9 mouse cellular contexts compared by ENCODE assay signal in genomic region chr5:96221812-96222585, GRCm38 (mm10). TPM values are rescaled to one million over a fixed set of nuclear protein-coding genes. Genes with fewer than 3 reads are reported as not detected.
DNase-seq lines count a peak whose midpoint lies in the region; ATAC-seq and TF ChIP-seq lines count a peak whose summit lies in the region.
"Had no signal": no experiment of that assay in that cellular context is flagged by ENCODE, and none has a peak within 500 bp of the region (broad histone marks: within the 10 kb centered on the region; RNA-seq: fewer than 3 reads in every experiment).

No protein-coding gene starts in this region.

- WGBS in hindbrain, embryonic 13.5 days: 59% methylated on average over 5 of the region's 5 CpGs
- 61% methylated on average over 5 of the region's 5 CpGs for WGBS in hindbrain, embryonic 11.5 days
- WGBS in bone marrow, adult 2 months: 21% methylated on average over 5 of the region's 5 CpGs
- WGBS in liver, embryonic 11.5 days: 39% methylated on average over 5 of the region's 5 CpGs
- WGBS in small intestine, adult 2 months: 15% methylated on average over 5 of the region's 5 CpGs
- 75% methylated on average over 5 of the region's 5 CpGs for WGBS in midbrain, embryonic 15.5 days

- no peak overlapping the region for H3K4me2 ChIP-seq in hindbrain, embryonic 13.5 days
- H3K4me2 ChIP-seq in hindbrain, embryonic 11.5 days (replicated peaks; ENCODE audit: low read depth, low read length): no peak overlapping the region
- peak overlapping the region; percentile 21; the same call in 1 of the 2 replicates for H3K4me2 ChIP-seq in liver, embryonic 11.5 days
- H3K4me2 ChIP-seq in midbrain, embryonic 15.5 days: no peak overlapping the region
- H3K4me2 ChIP-seq: limb, embryonic 15.5 days had no signal

- TF ChIP-seq POLR2A in bone marrow, adult 2 months (IDR thresholded peaks at IDR 0.05; ENCODE audit: borderline replicate concordance, control insufficient read depth, low read depth, low read length): no peak
- no peak for TF ChIP-seq POLR2A in small intestine, adult 2 months (IDR thresholded peaks at IDR 0.05; ENCODE audit: low read depth, low read length)

- H3K4me3 ChIP-seq in hindbrain, embryonic 13.5 days: no peak overlapping the region
- H3K4me3 ChIP-seq in hindbrain, embryonic 11.5 days (ENCODE audit: low read depth, low read length): no peak overlapping the region
- H3K4me3 ChIP-seq in bone marrow, adult 2 months (replicated peaks; ENCODE audit: control insufficient read depth, low read depth, low read length): no peak overlapping the region
- no peak overlapping the region for H3K4me3 ChIP-seq in liver, embryonic 11.5 days (ENCODE audit: low read depth, low read length)
- H3K4me3 ChIP-seq in small intestine, adult 2 months (ENCODE audit: low read depth, low read length): no peak overlapping the region
- H3K4me3 ChIP-seq in midbrain, embryonic 15.5 days: no peak overlapping the region
- H3K4me3 ChIP-seq: limb, embryonic 15.5 days had no signal

- H3K9ac ChIP-seq in hindbrain, embryonic 13.5 days: no peak overlapping the region
- no peak overlapping the region for H3K9ac ChIP-seq in hindbrain, embryonic 11.5 days (ENCODE audit: low read depth, low read length)
- H3K9ac ChIP-seq in liver, embryonic 11.5 days (ENCODE audit: low read depth, low read length): no peak overlapping the region
- no peak overlapping the region for H3K9ac ChIP-seq in midbrain, embryonic 15.5 days
- H3K9ac ChIP-seq: limb, embryonic 15.5 days had no signal

- H3K27me3 ChIP-seq in hindbrain, embryonic 13.5 days: no peaks in the 10 kb centered on the region
- H3K27me3 ChIP-seq in hindbrain, embryonic 11.5 days (ENCODE audit: control insufficient read depth, insufficient read depth, low read length): no peaks in the 10 kb centered on the region
- H3K27me3 ChIP-seq in liver, embryonic 11.5 days (replicated peaks; ENCODE audit: control insufficient read depth, insufficient read depth, low read length): no peaks in the 10 kb centered on the region
- H3K27me3 ChIP-seq in small intestine, adult 2 months (ENCODE audit: control insufficient read depth, insufficient read depth, low read length): no peaks in the 10 kb centered on the region
- no peaks in the 10 kb centered on the region for H3K27me3 ChIP-seq in midbrain, embryonic 15.5 days (replicated peaks)
- H3K27me3 ChIP-seq: limb, embryonic 15.5 days had no signal

- no peaks in the 10 kb centered on the region for H3K9me3 ChIP-seq in hindbrain, embryonic 13.5 days
- no peaks in the 10 kb centered on the region for H3K9me3 ChIP-seq in hindbrain, embryonic 11.5 days (ENCODE audit: control insufficient read depth, low read length)
- no peaks in the 10 kb centered on the region for H3K9me3 ChIP-seq in liver, embryonic 11.5 days (ENCODE audit: control insufficient read depth, low read length)
- no peaks in the 10 kb centered on the region for H3K9me3 ChIP-seq in midbrain, embryonic 15.5 days
- H3K9me3 ChIP-seq: limb, embryonic 15.5 days had no signal

- no peak for TF ChIP-seq CTCF in bone marrow, adult 2 months (IDR thresholded peaks at IDR 0.05; ENCODE audit: control insufficient read depth, insufficient read depth, low read length)
- TF ChIP-seq CTCF in small intestine, adult 2 months (IDR thresholded peaks at IDR 0.05; ENCODE audit: extremely low read depth, insufficient read length, insufficient replicate concordance, low read depth, low read length): no peak

- peak overlapping the region; percentile 18; the same call in 1 of the 2 replicates for H3K27ac ChIP-seq in hindbrain, embryonic 13.5 days
- H3K27ac ChIP-seq in hindbrain, embryonic 11.5 days (ENCODE audit: low read depth, low read length): no peak overlapping the region
- peak overlapping the region; percentile 28; the same call in 1 of the 2 replicates for H3K27ac ChIP-seq in bone marrow, adult 2 months (ENCODE audit: control insufficient read depth, insufficient read depth, low read depth, low read length, poor library complexity)
- no peak overlapping the region; the same call in 1 of the 2 replicates for H3K27ac ChIP-seq in liver, embryonic 11.5 days (ENCODE audit: low read depth, low read length)
- peak overlapping the region; percentile 47 for H3K27ac ChIP-seq in small intestine, adult 2 months (ENCODE audit: insufficient read depth, low read depth, low read length)
- no peak overlapping the region for H3K27ac ChIP-seq in midbrain, embryonic 15.5 days
- H3K27ac ChIP-seq: limb, embryonic 15.5 days had no signal

- peak; percentile 39; the same call in 1 of the 2 replicates for ATAC-seq in hindbrain, embryonic 13.5 days (ENCODE audit: low FRiP score)
- no peak for ATAC-seq in hindbrain, embryonic 11.5 days (ENCODE audit: low FRiP score)
- ATAC-seq in liver, embryonic 11.5 days (replicated peaks; ENCODE audit: low FRiP score): peak; percentile 63
- ATAC-seq in midbrain, embryonic 15.5 days (replicated peaks): no peak

- peaks cover 13% of the 10 kb centered on the region for H3K4me1 ChIP-seq in hindbrain, embryonic 13.5 days (replicated peaks)
- H3K4me1 ChIP-seq in hindbrain, embryonic 11.5 days (replicated peaks; ENCODE audit: control insufficient read depth, insufficient read depth, low read length): no peaks in the 10 kb centered on the region
- peaks cover 3% of the 10 kb centered on the region for H3K4me1 ChIP-seq in bone marrow, adult 2 months (ENCODE audit: control insufficient read depth, insufficient read depth, low read length)
- H3K4me1 ChIP-seq in liver, embryonic 11.5 days (replicated peaks; ENCODE audit: control insufficient read depth, insufficient read depth, low read length): peaks cover 21% of the 10 kb centered on the region
- peaks cover 3% of the 10 kb centered on the region; the same call in 1 of the 2 replicates for H3K4me1 ChIP-seq in small intestine, adult 2 months (ENCODE audit: control insufficient read depth, insufficient read depth, insufficient read length, low read length)
- no peaks in the 10 kb centered on the region for H3K4me1 ChIP-seq in midbrain, embryonic 15.5 days
- H3K4me1 ChIP-seq: limb, embryonic 15.5 days had no signal

- DNase-seq in hindbrain, embryonic 11.5 days (ENCODE audit: low spot score): no peak
- peak; percentile 17 to 32 for DNase-seq in heart, postnatal 36 days
- no peak for DNase-seq in liver, embryonic 11.5 days (ENCODE audit: low spot score)
- DNase-seq in gastrocnemius, adult 8-10 months (ENCODE audit: low spot score in 2 of 2): no peak

- intact Hi-C loops in heart, postnatal 36 days (cut with DNase I): no loop called here

- peaks cover 19% of the 10 kb centered on the region for H3K36me3 ChIP-seq in hindbrain, embryonic 13.5 days
- no peaks in the 10 kb centered on the region for H3K36me3 ChIP-seq in hindbrain, embryonic 11.5 days (ENCODE audit: control insufficient read depth, insufficient read depth, low read length)
- H3K36me3 ChIP-seq in liver, embryonic 11.5 days (ENCODE audit: control insufficient read depth, insufficient read depth, low read length): peaks cover 10% of the 10 kb centered on the region; the same call in 1 of the 2 replicates
- H3K36me3 ChIP-seq in small intestine, adult 2 months (ENCODE audit: control insufficient read depth, insufficient read depth, low read length): peaks cover 13% of the 10 kb centered on the region
- H3K36me3 ChIP-seq in midbrain, embryonic 15.5 days (replicated peaks): peaks cover 7% of the 10 kb centered on the region; the same call in 1 of the 2 replicates

RNA-seq across cellular contexts. Expression of gene Mrpl1, which starts 12.7 kb away (rescaled TPM):
- polyA plus RNA-seq in hindbrain, embryonic 13.5 days (2015; fragmentation: Nextera tagmentation; extraction: Ambion mirVana): 18.5 and 19.8 TPM in 2 replicates
- 21.3 and 25.7 TPM in 2 replicates for polyA plus RNA-seq in hindbrain, embryonic 11.5 days (2014; fragmentation: Nextera tagmentation; extraction: Ambion mirVana)
- 6.7 and 6.8 TPM in 2 replicates for polyA plus RNA-seq in bone marrow, adult 2 months (2011; ENCODE audit: insufficient read depth, insufficient read length, low replicate concordance, missing spikeins)
- 10 to 100 TPM; 28.8 to 32.6 TPM for total RNA-seq in heart, postnatal 36 days (2021)
- polyA plus RNA-seq in liver, embryonic 11.5 days (2014; fragmentation: Nextera tagmentation; extraction: Ambion mirVana): 31.0 and 33.0 TPM in 2 replicates
- polyA plus RNA-seq in small intestine, adult 2 months (2012; rRNA removed): 0.77 and 1.3 TPM in 2 replicates
- 13.9 and 15.0 TPM in 2 replicates for polyA plus RNA-seq in midbrain, embryonic 15.5 days (2015; fragmentation: Nextera tagmentation; extraction: Ambion mirVana)
- 10 to 100 TPM; 21.1 to 25.7 (median 22.2) TPM for total RNA-seq in gastrocnemius, adult 8-10 months (2022)

RNA-seq across cellular contexts. Expression of gene Cnot6l, which starts 58.0 kb away (rescaled TPM):
- polyA plus RNA-seq in hindbrain, embryonic 13.5 days (2015; fragmentation: Nextera tagmentation; extraction: Ambion mirVana): 13.3 and 14.7 TPM in 2 replicates
- 9.6 and 15.1 TPM in 2 replicates for polyA plus RNA-seq in hindbrain, embryonic 11.5 days (2014; fragmentation: Nextera tagmentation; extraction: Ambion mirVana)
- 8.1 and 11.9 TPM in 2 replicates for polyA plus RNA-seq in bone marrow, adult 2 months (2011; ENCODE audit: insufficient read depth, insufficient read length, low replicate concordance, missing spikeins)
- 10 to 100 TPM; 76.6 to 78.7 TPM for total RNA-seq in heart, postnatal 36 days (2021)
- 9.6 and 11.5 TPM in 2 replicates for polyA plus RNA-seq in liver, embryonic 11.5 days (2014; fragmentation: Nextera tagmentation; extraction: Ambion mirVana)
- polyA plus RNA-seq in small intestine, adult 2 months (2012; rRNA removed): 0.90 and 3.0 TPM in 2 replicates
- polyA plus RNA-seq in midbrain, embryonic 15.5 days (2015; fragmentation: Nextera tagmentation; extraction: Ambion mirVana): 14.6 and 16.4 TPM in 2 replicates
- total RNA-seq in gastrocnemius, adult 8-10 months (2022): 10 to 100 TPM; 22.9 to 31.7 (median 27.7) TPM

Comparison
In these comparisons a context has a peak if more than half of its experiments do, and no peak if none do; other contexts are left out.
1. ATAC-seq: peak in hindbrain, embryonic 13.5 days (single experiment) and liver, embryonic 11.5 days (single experiment); none in hindbrain, embryonic 11.5 days (single experiment) and midbrain, embryonic 15.5 days (single experiment).
2. H3K27ac ChIP-seq: peak in hindbrain, embryonic 13.5 days (single experiment), bone marrow, adult 2 months (single experiment) and small intestine, adult 2 months (single experiment); none in hindbrain, embryonic 11.5 days (single experiment), liver, embryonic 11.5 days (single experiment) and midbrain, embryonic 15.5 days (single experiment).
3. DNase-seq: peak in heart, postnatal 36 days (2 of 2); none in hindbrain, embryonic 11.5 days (single experiment), liver, embryonic 11.5 days (single experiment) and gastrocnemius, adult 8-10 months (0 of 2).